Mouse (Mus musculus): ENCODE data around the gene Frzb. TPM values are rescaled to one million over a fixed set of nuclear protein-coding genes. Genes with fewer than 3 reads are reported as not detected.
"Not testable (repeated sequence)": the region's sequence is repeated elsewhere in the genome, so short reads cannot be mapped to it uniquely, and the experiment has no call there.

The Frzb gene
- polyA plus RNA-seq (2016; fragmentation: Nextera tagmentation; extraction: Ambion mirVana): 8.8 and 11.5 TPM in 2 replicates

DNA sequence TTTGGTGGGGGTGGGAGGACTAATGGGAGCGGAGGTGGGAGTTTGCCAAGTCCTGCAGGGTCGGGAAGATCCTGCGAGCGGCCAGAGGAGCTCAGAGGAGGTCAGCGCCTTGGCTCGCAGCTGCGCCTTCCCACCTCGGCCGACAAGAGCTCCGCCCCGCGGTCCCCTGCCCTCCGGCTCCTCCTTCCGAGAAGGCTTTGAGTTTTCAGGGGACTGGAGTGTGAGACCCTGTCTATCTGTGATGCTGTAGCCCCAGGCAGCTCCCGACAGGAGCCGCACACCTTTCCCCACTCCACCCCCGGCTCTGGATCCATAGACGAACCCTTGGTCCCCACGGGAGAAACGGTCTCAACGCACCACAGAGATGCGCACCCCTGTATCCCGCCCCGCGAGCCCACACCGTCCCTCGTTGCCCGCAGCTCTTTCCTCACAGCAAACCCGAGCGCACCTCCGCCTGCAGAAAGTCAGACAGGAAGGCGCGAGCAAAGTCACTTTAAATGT, at the start of gene Frzb:
Frzb (minus strand) TSS at position 335 of the 501 bp plus-strand sequence.
- ATAC-seq (ENCODE audit: low FRiP score): peak; percentile 74
- H3K36me3 ChIP-seq (replicated peaks): no peaks in the 10 kb centered on the region
- 1% methylated on average over 33 of the region's 33 CpGs for WGBS

DNA sequence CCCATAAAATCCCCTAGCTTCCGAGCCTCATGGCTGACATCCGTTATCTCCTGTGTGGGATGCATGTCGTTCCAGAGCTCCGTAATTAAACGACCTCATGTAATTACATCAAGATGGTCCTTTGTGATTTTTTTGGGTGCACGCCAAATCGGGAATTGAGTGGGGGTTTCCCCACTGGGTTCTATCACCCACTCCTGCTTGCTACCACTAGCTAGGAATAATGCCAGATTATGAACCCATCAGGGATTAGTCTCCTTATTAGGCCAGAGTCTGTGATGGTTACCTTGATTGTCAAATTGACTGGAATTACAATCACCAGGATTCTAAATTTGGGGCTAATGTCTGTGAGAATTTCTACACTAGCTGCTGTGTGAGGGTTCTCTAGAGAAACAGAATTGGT, 47.9 kb upstream of the Frzb start:
- not testable (repeated sequence) for ATAC-seq (ENCODE audit: low FRiP score); H3K9me3 ChIP-seq; H3K9ac ChIP-seq; H3K27me3 ChIP-seq; H3K4me2 ChIP-seq; H3K4me3 ChIP-seq (replicated peaks); H3K4me1 ChIP-seq; H3K27ac ChIP-seq; H3K36me3 ChIP-seq (replicated peaks)
- 64% methylated on average over 7 of the region's 7 CpGs for WGBS

More for the DNA sequence above, at the start of gene Frzb:
- Histone ChIP-seq H3K4me2 (peak within 1 kb of the TSS; percentile 98), H3K4me1 (peaks cover 16% of the 10 kb centered on the region), H3K27me3 (peaks cover 43% of the 10 kb centered on the region), H3K4me3 (replicated peaks) (peak within 1 kb of the TSS; percentile 56), H3K9me3 (no peaks in the 10 kb centered on the region), H3K27ac (0 out of 2 replicates have a peak within 1 kb of the TSS, but pooled peaks have one; percentile 4), H3K9ac (peak within 1 kb of the TSS; percentile 59)

DNA sequence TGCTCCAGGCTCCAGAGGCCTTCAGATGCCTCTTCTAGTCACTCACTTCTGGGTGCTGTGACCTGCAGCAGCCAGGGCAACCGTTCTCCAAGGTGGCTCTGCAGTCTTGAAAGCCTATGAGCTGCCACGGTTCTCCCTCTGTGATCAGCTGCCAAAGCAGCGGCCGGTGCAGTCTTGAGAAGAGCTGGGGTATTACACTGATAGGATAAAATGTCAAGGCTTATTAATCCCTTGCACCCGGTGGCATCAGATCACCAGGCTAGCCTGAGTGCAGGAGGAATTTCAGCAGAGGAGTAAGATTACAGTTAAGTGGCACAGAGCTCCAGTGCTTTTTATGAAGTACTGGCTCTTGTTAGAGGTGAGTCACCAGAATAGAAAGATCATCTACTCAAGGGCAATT, 39.4 kb upstream of the Frzb start:
- no peak overlapping the region for H3K27ac ChIP-seq
- no peak overlapping the region for H3K9ac ChIP-seq
- WGBS: 82% methylated on average over 5 of the region's 5 CpGs
- H3K9me3 ChIP-seq: no peaks in the 10 kb centered on the region
- no peak overlapping the region for H3K4me3 ChIP-seq (replicated peaks)
- no peaks in the 10 kb centered on the region for H3K36me3 ChIP-seq (replicated peaks)
- no peak for ATAC-seq (ENCODE audit: low FRiP score)
- no peaks in the 10 kb centered on the region for H3K4me1 ChIP-seq
- H3K27me3 ChIP-seq: no peaks in the 10 kb centered on the region
- no peak overlapping the region for H3K4me2 ChIP-seq

DNA sequence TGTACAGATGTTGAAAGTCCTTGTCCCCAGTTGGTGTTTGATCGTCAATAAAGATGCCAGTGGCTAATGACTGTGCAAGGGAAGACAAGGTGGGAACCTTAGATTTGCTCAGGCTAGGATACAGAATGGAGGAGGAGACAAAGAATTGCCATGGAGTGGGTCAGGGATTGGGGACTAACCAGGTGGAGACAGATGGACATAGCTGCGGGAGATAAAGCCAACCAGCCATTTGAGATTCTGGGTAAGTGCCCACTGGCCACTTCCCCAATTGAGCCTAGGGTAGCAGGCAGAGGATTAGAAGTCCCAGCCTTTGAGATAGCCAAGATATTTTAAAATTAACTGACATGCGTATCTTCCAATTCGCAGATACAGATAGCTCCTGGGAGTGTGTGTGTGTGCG, 37.5 kb upstream of the Frzb start:
- Histone ChIP-seq H3K9ac (no peak overlapping the region), H3K4me1 (no peaks in the 10 kb centered on the region), H3K27ac (no peak overlapping the region), H3K4me3 (replicated peaks) (no peak overlapping the region), H3K36me3 (replicated peaks) (no peaks in the 10 kb centered on the region), H3K9me3 (no peaks in the 10 kb centered on the region), H3K4me2 (no peak overlapping the region), H3K27me3 (no peaks in the 10 kb centered on the region)
- 97% methylated on average over 5 of the region's 5 CpGs for WGBS
- no peak for ATAC-seq (ENCODE audit: low FRiP score)

DNA sequence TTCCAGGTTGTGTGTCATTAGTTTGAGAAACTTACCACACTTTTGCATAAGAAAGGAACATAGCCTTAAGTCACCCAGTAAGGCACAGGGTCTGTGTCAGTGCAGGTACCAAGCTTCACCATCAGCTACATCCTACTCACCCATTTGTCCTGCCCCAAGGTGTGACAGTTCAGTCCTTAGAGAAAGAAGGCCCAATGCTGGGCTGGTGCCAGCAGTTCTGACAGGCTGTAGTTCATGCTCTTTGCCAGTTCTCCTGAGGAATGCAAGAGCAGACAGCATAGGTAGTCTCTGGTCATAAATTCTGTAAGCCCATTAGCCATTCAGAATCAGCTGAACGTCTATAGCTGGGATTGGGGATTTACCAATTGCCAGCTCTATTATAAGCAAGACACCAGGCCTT, 28.4 kb upstream of the Frzb start:
- H3K4me1 ChIP-seq: no peaks in the 10 kb centered on the region

DNA sequence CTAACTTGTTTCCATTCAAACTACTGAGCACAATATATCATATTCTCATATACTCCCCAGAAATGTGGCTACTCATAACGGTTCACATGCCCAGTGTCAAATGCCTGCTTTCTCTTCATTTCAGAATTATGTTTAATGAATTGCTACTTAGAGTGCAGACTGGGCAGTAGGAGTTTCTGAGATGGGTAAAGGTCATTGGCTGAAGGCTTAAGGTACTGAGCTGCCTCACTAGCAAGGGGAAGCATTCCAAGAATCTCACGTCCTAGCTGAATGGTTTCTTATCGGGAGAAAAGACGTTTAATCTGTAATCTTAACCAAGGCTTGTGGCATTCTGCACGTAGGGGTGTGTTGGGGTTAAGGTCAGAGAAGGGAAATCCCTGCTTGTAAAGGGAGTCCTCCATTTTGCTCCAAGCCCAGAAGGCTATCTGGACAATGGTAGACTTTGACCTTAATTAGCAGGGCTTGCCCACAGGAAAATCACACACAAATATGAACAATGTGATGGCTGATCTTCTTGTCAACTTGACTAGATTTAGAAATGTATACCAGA, 26.9 kb upstream of the Frzb start:
- 85% methylated on average over 5 of the region's 5 CpGs for WGBS
- H3K9me3 ChIP-seq: no peaks in the 10 kb centered on the region
- no peak overlapping the region for H3K4me3 ChIP-seq (replicated peaks)
- no peak overlapping the region for H3K4me2 ChIP-seq
- H3K36me3 ChIP-seq (replicated peaks): no peaks in the 10 kb centered on the region
- no peaks in the 10 kb centered on the region for H3K27me3 ChIP-seq
- H3K4me1 ChIP-seq: no peaks in the 10 kb centered on the region
- no peak for ATAC-seq (ENCODE audit: low FRiP score)
- no peak overlapping the region for H3K27ac ChIP-seq
- H3K9ac ChIP-seq: no peak overlapping the region

More for the DNA sequence above, 28.4 kb upstream of the Frzb start:
- no peak overlapping the region for H3K4me3 ChIP-seq (replicated peaks)
- ATAC-seq (ENCODE audit: low FRiP score): no peak
- H3K4me2 ChIP-seq: no peak overlapping the region
- no peaks in the 10 kb centered on the region for H3K9me3 ChIP-seq
- no peak overlapping the region for H3K9ac ChIP-seq
- H3K27me3 ChIP-seq: no peaks in the 10 kb centered on the region
- 67% methylated on average over 1 of the region's 1 CpGs for WGBS
- H3K27ac ChIP-seq: no peak overlapping the region
- no peaks in the 10 kb centered on the region for H3K36me3 ChIP-seq (replicated peaks)

DNA sequence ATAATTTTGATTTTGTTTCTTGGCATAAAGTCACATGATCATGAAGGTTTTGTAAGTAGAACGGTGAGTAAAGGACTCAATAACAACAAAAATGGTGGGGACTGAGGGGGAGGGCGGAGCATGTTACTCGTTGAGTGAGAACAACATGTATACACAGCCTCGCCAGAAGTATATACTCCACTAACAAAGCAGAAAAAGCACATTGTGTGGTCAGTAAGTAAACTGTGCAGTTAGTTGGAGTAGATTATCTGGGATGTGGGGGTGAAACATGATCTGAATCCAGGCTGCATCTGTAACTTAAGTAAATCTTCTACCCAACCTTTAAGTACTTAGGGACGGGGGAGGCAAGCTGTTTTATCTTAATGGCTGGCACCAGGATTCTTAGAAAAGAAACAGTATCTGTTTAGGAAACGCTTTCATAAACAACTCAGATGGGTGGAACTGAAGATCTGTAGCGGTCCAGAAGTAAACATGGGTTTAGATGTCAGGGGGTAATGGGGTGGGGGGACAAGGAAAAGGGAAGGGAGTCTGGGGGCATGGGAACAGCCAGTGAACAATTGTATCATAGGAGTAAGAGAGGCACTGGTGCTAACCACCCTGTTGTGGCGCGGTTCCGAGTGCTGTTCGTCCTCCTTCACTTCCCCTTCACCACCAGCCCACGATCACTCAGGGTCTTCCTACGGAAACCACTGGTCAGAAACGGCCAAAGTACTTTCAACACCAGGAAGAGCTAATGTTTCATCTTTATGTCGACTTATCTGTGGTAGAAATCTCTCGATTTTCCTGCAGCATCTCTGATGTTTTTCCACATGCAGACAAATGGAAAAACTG, 18.8 kb upstream of the Frzb start:
- Histone ChIP-seq H3K4me3 (replicated peaks) (no peak overlapping the region), H3K36me3 (replicated peaks) (no peaks in the 10 kb centered on the region), H3K9me3 (no peaks in the 10 kb centered on the region), H3K27me3 (no peaks in the 10 kb centered on the region), H3K27ac (no peak overlapping the region), H3K4me1 (no peaks in the 10 kb centered on the region), H3K9ac (no peak overlapping the region), H3K4me2 (no peak overlapping the region)
- WGBS: 90% methylated on average over 16 of the region's 16 CpGs
- ATAC-seq (ENCODE audit: low FRiP score): no peak

DNA sequence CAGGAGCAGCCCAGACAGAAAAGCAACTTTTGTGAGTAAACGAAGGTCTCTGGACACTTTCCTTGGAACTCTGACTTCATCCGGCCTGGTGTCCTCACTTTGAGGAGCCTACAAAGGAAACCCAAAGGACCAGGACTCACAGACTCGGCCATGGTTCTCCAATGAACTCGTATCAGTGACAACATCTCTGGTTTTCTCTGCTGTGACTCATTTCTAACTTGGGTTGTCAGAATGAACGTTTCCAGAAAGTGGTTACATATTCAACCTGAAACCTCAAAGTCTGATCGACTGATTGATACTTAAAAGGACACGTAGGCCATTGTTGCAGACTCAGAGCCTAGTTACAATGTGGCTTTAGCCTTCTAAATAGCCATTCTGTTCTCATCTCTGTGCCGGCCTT, 14.4 kb upstream of the Frzb start:
- 67% methylated on average over 8 of the region's 8 CpGs for WGBS
- Histone ChIP-seq H3K27me3 (0 out of 2 replicates have a peak, but pooled peaks cover 1% of the 10 kb centered on the region), H3K4me3 (replicated peaks) (no peak overlapping the region), H3K4me2 (no peak overlapping the region), H3K27ac (no peak overlapping the region), H3K9ac (no peak overlapping the region), H3K4me1 (no peaks in the 10 kb centered on the region; the same call in 1 of the 2 replicates), H3K9me3 (no peaks in the 10 kb centered on the region), H3K36me3 (replicated peaks) (no peaks in the 10 kb centered on the region)
- no peak for ATAC-seq (ENCODE audit: low FRiP score)

DNA sequence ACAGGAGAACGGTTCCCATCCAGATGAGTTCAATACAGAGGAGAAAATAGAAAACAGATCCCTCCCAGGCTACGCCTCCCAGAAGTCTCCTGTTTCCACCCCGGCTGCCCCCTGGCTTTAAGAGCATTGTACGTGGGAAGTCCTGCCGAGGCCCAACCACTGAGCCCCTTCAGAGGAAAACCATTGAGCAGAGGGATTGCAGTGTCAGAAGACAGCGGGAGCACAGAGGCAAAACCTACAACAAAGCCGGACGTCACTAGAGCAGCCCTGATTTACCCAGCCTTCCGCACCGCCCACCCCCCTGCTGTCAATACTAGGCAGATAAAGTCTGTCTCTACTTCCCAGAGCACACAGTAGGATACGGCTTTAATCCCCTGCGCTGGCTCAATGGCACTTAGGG, 806 bp upstream of the Frzb start:
- Histone ChIP-seq H3K36me3 (replicated peaks) (no peaks in the 10 kb centered on the region), H3K4me3 (replicated peaks) (peak overlapping the region; percentile 56), H3K4me1 (peaks cover 16% of the 10 kb centered on the region), H3K9me3 (no peaks in the 10 kb centered on the region), H3K27ac (no peak overlapping the region), H3K4me2 (peak overlapping the region; percentile 98), H3K9ac (peak overlapping the region; percentile 59; the same call in 1 of the 2 replicates), H3K27me3 (peaks cover 38% of the 10 kb centered on the region)
- 0% methylated on average over 12 of the region's 12 CpGs for WGBS
- ATAC-seq (ENCODE audit: low FRiP score): peak; percentile 61

DNA sequence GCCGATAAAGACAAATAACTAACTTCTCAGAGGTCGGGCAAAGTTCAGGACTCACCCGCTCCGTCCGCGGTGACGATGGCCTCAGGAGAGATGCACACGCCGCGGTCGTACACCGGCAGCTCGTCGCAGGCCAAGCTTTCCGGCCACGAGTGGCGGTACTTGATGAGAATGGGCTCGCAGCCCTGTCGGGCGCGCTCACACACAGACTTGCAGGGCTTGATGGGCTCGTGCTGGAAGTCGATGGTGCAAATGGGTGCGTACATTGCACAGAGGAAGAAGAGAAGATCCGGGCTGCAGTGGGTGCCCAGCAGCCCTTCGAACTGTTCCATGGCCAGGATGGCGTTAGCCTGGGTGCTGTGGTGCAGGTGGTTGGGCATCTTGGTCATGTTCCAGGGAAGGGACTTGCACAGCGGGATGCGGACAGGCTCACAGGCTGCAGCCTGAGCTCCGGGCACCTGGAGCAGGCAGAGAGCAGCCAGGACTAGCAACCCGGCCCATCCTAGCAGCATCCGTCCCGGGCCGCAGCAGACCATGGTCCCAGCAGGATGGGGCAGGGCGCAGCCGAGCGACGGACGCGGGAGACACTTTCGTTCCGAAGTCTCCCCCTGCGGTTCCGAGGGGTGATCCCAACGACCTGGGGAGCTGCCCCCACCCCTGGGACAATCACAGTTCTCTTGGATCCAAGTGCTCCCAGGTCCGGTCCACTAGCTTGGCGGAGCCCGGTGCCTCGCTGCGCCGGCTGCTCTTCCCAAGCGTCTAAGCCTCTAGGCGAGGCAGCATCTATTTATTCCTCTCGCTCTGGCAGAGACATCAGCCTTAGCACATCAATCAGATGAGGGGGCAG, 895 bp downstream of the Frzb start:
- H3K27ac ChIP-seq: no peak overlapping the region
- no peaks in the 10 kb centered on the region for H3K9me3 ChIP-seq
- H3K9ac ChIP-seq: peak overlapping the region; percentile 59
- H3K4me3 ChIP-seq (replicated peaks): peak overlapping the region; percentile 56
- under 1% methylated on average over 54 of the region's 54 CpGs for WGBS
- peak; percentile 71 for ATAC-seq (ENCODE audit: low FRiP score)
- H3K27me3 ChIP-seq: peaks cover 45% of the 10 kb centered on the region
- no peaks in the 10 kb centered on the region for H3K36me3 ChIP-seq (replicated peaks)
- H3K4me2 ChIP-seq: peak overlapping the region; percentile 98
- H3K4me1 ChIP-seq: peaks cover 16% of the 10 kb centered on the region

DNA sequence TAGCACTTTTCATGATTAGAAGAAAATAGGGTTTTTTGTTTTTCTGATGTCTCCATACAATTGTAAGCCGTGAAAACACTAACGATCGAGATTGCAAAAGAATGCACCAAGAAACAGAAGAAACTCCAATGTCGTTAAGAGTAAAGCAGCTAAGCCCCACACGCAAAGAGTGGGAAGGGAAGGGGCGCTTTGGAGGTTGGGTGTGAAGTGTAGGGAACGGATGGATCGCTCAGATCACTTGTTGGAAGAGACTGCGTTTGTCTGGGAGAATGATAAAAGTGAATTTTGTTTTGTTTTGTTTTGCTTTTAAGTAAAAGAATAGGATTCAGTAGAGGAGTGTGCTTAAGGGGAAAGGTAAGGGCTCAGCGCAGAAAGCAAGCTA, 1.5 kb downstream of the Frzb start:
- H3K4me2 ChIP-seq: peak overlapping the region; percentile 98
- H3K27me3 ChIP-seq: peaks cover 49% of the 10 kb centered on the region
- peaks cover 16% of the 10 kb centered on the region for H3K4me1 ChIP-seq
- peak overlapping the region; percentile 56 for H3K4me3 ChIP-seq (replicated peaks)
- ATAC-seq (ENCODE audit: low FRiP score): no peak
- no peak overlapping the region for H3K27ac ChIP-seq
- no peaks in the 10 kb centered on the region for H3K9me3 ChIP-seq
- H3K36me3 ChIP-seq (replicated peaks): no peaks in the 10 kb centered on the region
- peak overlapping the region; percentile 59 for H3K9ac ChIP-seq
- WGBS: 2% methylated on average over 10 of the region's 10 CpGs

DNA sequence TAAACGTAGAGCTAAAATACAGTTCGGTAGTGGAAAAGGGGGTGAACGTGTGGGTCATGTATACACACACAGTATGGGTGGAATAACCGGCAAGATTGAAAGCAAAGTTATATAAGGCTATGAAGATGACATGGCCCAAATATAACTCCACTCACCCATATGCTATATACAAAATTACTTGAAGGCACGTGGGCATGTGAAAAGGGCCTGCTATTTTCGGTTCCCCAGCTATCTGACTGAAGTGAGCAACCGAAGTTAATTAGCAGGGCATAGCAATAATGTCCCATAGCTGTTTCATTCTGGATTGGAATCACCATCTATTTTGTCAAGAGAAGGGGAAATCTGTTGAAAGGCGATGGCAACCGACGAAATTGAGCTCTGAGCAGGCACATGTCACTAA, 1.9 kb downstream of the Frzb start:
- Histone ChIP-seq H3K4me1 (peaks cover 16% of the 10 kb centered on the region), H3K9ac (no peak overlapping the region), H3K4me2 (peak overlapping the region; percentile 98; the same call in 1 of the 2 replicates), H3K4me3 (replicated peaks) (0 out of 2 replicates have a peak overlapping the region, but pooled peaks have one; percentile 56), H3K9me3 (no peaks in the 10 kb centered on the region), H3K27ac (no peak overlapping the region), H3K36me3 (replicated peaks) (no peaks in the 10 kb centered on the region), H3K27me3 (peaks cover 51% of the 10 kb centered on the region)
- ATAC-seq (ENCODE audit: low FRiP score): no peak
- 40% methylated on average over 10 of the region's 10 CpGs for WGBS

All from forebrain, embryonic 12.5 days (tissue).